Mouse (Mus musculus): ENCODE results near the gene Olfr12.

Olfr12 gene

GRCm38 (mm10) chr1:92640393-92640792 lies 22.8 kb downstream of the Olfr12 start:
- DNase-seq (ENCODE audit: low spot score in 2 of 2) = no peak

- DNase-seq (ENCODE audit: low spot score in 2 of 2) = peak; percentile 73 to 85
Measured at GRCm38 (mm10) chr1:92641514-92642272, 24.1 kb downstream of the Olfr12 start, which contains the start of gene Cops9. TSS of gene Cops9 (minus strand) at chr1:92641985.

GRCm38 (mm10) chr1:92643691-92644090 lies 26.1 kb downstream of the Olfr12 start:
- no peak for DNase-seq (ENCODE audit: low spot score in 2 of 2)

DNA sequence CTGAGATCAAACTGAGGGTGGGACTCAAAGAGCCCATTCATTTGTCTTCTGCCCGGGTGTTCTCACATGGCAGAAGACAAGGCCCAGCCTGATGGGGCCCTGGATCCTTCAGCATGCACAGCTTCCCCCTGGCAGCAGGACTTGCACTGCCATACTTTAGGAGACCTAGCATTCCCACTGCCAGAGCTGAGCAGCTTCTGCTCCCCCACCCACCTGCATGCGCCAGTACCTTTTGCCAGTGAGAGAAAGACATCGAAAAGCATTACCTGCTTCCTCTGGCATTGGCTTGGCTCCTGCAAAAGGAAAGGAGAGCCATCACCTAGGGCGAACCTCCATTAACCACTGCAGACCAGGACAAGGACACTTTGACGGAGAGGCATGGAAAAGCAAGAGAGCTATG lies 27.3 kb downstream of the Olfr12 start:
- no peak for DNase-seq (ENCODE audit: low spot score in 2 of 2)

- no peak for DNase-seq (ENCODE audit: low spot score in 2 of 2)
Measured at GRCm38 (mm10) chr1:92646111-92646510, 28.5 kb downstream of the Olfr12 start.

DNA sequence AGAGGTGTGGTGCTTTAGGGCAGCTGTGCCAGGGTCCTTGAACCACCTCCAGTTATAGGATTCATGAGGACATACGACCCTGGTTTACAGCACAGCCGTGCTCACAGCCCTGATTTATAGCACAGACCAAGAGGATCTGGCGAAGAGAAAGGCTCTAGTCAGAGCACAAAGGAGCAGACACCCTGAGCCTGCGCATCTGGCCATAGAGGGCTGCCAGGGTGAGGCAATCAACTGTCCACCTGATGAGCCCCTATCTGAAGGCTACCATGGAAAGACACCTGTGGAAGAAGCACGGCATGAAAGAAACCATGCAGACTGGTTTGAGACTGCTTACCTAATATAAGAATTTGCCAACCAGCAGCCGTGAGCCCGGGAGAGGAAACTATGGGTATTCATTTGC lies 29.0 kb downstream of the Olfr12 start:
- DNase-seq (ENCODE audit: low spot score in 2 of 2) = no peak

- DNase-seq (ENCODE audit: low spot score in 2 of 2) = no peak
Measured at GRCm38 (mm10) chr1:92647026-92647425, 29.4 kb downstream of the Olfr12 start.

- DNase-seq (ENCODE audit: low spot score in 2 of 2) = peak; percentile 77 to 83
Measured at GRCm38 (mm10) chr1:92647752-92648151, 30.2 kb downstream of the Olfr12 start.

GRCm38 (mm10) chr1:92648197-92648596 lies 30.6 kb downstream of the Olfr12 start:
- DNase-seq (ENCODE audit: low spot score in 2 of 2) = no peak

DNA sequence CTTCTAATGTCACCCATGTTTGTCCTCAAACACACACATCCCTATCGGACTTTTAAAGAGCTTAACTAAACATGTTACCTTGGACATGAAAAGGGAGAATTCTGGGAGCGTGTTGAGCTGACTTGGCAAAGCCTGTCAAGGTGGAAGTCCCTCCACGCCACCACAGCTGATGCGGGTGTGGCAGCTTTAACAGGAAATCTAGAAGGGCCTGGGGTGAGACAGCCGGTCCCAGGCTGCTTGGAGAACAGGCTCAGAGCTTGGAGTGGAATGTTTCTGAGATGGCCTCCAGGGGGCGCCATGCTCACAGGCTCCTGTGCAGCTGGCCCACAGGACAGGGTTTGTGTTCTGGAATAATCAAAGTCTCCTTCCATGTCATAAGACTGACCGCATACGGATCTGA lies 31.1 kb downstream of the Olfr12 start, which contains the start of gene Otos:
TSS of gene Otos (minus strand) at position 169 of the 400 bp plus-strand sequence.
- peak; percentile 69 to 83 for DNase-seq (ENCODE audit: low spot score in 2 of 2)

GRCm38 (mm10) chr1:92651467-92651866 lies 33.9 kb downstream of the Olfr12 start:
- DNase-seq (ENCODE audit: low spot score in 2 of 2) = no peak

GRCm38 (mm10) chr1:92653179-92653578 lies 35.6 kb downstream of the Olfr12 start:
- DNase-seq (ENCODE audit: low spot score in 2 of 2) = no peak

DNA sequence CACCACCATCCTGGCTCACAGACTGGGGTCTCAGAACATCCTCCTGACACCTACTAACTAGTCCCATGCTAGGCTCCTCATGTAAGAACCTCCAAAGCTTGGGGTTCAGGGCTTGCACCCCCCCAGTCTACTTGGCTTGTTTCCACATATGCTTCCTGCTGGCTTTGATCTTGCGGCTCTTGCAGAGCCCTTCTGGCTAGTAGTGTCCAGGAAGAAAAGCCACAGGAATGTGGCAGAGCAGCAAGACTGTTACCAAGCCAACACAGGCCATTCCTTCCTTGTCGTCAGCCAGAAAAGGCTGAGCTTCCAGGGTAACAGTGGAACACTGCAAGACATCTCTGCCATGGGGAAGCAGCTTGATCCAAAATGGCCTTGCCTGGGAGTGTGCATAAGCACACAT lies 37.1 kb downstream of the Olfr12 start:
- DNase-seq (ENCODE audit: low spot score in 2 of 2) = no peak

- DNase-seq (ENCODE audit: low spot score in 2 of 2) = no peak
Measured at GRCm38 (mm10) chr1:92657025-92657820, 39.6 kb downstream of the Olfr12 start.

GRCm38 (mm10) chr1:92659392-92659791 lies 41.8 kb downstream of the Olfr12 start:
- DNase-seq (ENCODE audit: low spot score in 2 of 2) = no peak

- DNase-seq (ENCODE audit: low spot score in 2 of 2) = peak in 1 of 2 experiments; percentile 54
Measured at GRCm38 (mm10) chr1:92667106-92667505, 49.5 kb downstream of the Olfr12 start.

- no peak for DNase-seq (ENCODE audit: low spot score in 2 of 2)
Measured at GRCm38 (mm10) chr1:92669430-92669829, 51.8 kb downstream of the Olfr12 start.

GRCm38 (mm10) chr1:92671326-92671725 lies 53.7 kb downstream of the Olfr12 start:
- no peak for DNase-seq (ENCODE audit: low spot score in 2 of 2)
